Mouse (Mus musculus) heart, postnatal 14 days (tissue): ENCODE measurements around the gene D5Ertd577e. TPM values are rescaled to one million over a fixed set of nuclear protein-coding genes. Genes with fewer than 3 reads are reported as not detected.
"Not testable (repeated sequence)": the region's sequence is repeated elsewhere in the genome, so short reads cannot be mapped to it uniquely, and the experiment has no call there.

ENCODE experiments used
- DNase-seq, 2 experiments: peaks; one replicate each; pipeline ENCODE4 v3.0.0; 2021 to 2022
- intact Hi-C: fragments of 180-260 bp; cut with DNase I; formaldehyde crosslinking; loops from one replicate; pipeline ENCODE4 v1.15.1; 2025
- long read RNA-seq, 2 experiments: library from polyadenylated mRNA; stranded (forward); transcript quantifications; one replicate each; pipeline ENCODE4 v2.0.0; 2021
- total RNA-seq, 2 experiments: library from RNA; stranded (reverse); gene quantifications; 2 replicates each; pipeline ENCODE4 v1.2.3; 2021

D5Ertd577e gene
- not detected for total RNA-seq
- long read RNA-seq, experiment 1: 0 reads
- long read RNA-seq, experiment 2: 0 reads

DNA sequence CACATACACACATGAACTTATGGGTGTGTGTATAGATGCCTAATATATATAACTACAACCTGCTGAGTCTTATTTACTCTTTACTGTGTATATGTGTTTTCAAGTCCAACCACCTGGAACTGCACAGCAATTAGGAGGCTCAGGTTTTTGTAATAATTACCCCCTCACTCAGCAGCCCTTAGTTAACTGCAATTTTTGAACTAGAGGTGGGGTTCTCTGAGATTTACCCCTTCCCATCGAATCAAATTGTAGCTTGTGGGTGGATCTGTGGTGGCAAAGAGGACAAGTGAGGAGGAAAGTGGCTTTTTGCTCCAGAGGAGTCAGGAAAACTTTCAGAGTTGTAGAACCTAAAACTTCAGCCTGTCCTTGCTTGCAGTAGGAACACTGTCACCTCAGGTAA, at the start of gene D5Ertd577e:
D5Ertd577e (plus strand) TSS at position 301 of the 400 bp plus-strand sequence.
- intact Hi-C loops, DNase-seq: not testable (repeated sequence)

DNA sequence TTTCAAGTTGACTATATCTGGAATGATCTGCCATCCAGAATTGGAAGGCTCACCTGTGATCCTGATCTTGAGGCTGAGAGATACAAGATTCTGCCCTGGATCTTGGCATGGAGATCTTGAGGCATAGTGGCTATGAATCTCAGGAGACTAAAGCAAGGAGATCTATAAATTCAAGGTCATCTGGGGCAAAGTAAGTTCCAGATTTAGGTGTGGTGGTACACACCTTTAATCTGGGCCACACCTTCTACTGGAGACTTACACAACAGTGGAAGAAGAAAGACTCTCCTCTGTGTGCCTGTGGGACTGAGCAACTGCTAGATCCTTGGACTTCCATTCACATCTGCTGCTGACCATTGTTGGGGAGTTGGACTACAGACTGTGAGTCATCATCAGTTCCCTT, 53.9 kb downstream of the D5Ertd577e start, which contains the start of gene Gm3286:
Gm3286 (plus strand) TSS at position 301 of the 400 bp plus-strand sequence.
- intact Hi-C loops: not testable (repeated sequence)

More for the DNA sequence above, 53.9 kb downstream of the D5Ertd577e start, which contains the start of gene Gm3286:
- not testable (repeated sequence) for DNase-seq

Other genes with a start within 250 kb of the D5Ertd577e start
- gene Gm10424, start 184.0 kb upstream of the D5Ertd577e start, total RNA-seq: not detected
- gene Gm3259, start 150.9 kb upstream of the D5Ertd577e start, total RNA-seq: not detected
- gene Gm3286, start 54.0 kb downstream of the D5Ertd577e start, total RNA-seq: not detected
- not detected for gene Gm7971, start 138.1 kb downstream of the D5Ertd577e start, total RNA-seq